Mouse (Mus musculus) forebrain, embryonic 12.5 days (tissue): ENCODE measurements at regions not wholly inside any gene's neighbourhood (a gene's known extent, or its start where the extent isn't known, plus 50 kb on each side); places are given as distances from the start of the nearest gene placed in this dataset.

Source experiments
- ATAC-seq: fragments of 200-750 bp; cut with Nextera tagmentation; 2 replicates; pipeline ENCODE4 v1.8.0; 2017; ENCODE audit warnings: moderate TSS enrichment; ENCODE audit not compliant: low FRiP score
- H3K27ac ChIP-seq: fragments of 300-500 bp; sonication (generic); 2 replicates; pipeline ENCODE4 v1.5.1; 2016; ENCODE audit warnings: mild to moderate bottlenecking
- H3K27me3 ChIP-seq: fragments of 300-500 bp; sonication (generic); 2 replicates; pipeline ENCODE4 v1.6.1; 2016; ENCODE audit warnings: mild to moderate bottlenecking
- H3K36me3 ChIP-seq: fragments of 300-500 bp; sonication (generic); replicated peaks from 2 replicates; pipeline ENCODE4 v1.6.1; 2016; ENCODE audit warnings: mild to moderate bottlenecking
- H3K4me1 ChIP-seq: fragments of 300-500 bp; sonication (generic); 2 replicates; pipeline ENCODE4 v1.6.1; 2016
- H3K4me2 ChIP-seq: fragments of 300-500 bp; sonication (generic); 2 replicates; pipeline ENCODE4 v1.6.1; 2016; ENCODE audit warnings: mild to moderate bottlenecking, moderate library complexity
- H3K4me3 ChIP-seq: fragments of 300-500 bp; sonication (generic); replicated peaks from 2 replicates; pipeline ENCODE4 v1.5.1; 2016; ENCODE audit warnings: mild to moderate bottlenecking
- H3K9ac ChIP-seq: fragments of 300-500 bp; sonication (generic); 2 replicates; pipeline ENCODE4 v1.6.1; 2016; ENCODE audit warnings: mild to moderate bottlenecking
- H3K9me3 ChIP-seq: fragments of 300-500 bp; sonication (generic); 2 replicates; pipeline ENCODE4 v1.6.1; 2016
- WGBS: fragments of 180-500 bp; shearing (Covaris S2); methylation state at CpG from one replicate; pipeline ENCODE4 v1.1.7; 2016; 5-methylcytosine and 5-hydroxymethylcytosine counted together

DNA sequence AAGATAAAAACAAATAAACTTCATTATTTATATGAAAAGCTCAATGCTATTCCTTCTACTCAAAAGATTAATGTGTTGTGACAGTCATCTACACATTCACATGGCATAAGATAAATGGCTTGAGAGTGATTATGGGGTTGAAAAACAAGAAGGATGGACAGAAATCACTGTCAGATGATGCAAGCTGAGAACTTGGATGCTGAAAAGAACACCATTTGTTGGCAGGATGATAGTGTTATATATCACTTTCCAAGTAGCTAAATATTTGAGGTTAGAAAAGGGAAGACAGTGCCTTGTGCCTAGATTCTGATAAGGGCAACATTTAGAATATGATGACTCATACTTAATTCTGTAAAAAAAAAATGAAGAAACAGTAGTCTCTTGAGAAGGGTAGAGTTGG, 817.0 kb downstream of the Phex start:
- no peaks in the 10 kb centered on the region for H3K4me1 ChIP-seq
- no peak overlapping the region for H3K4me2 ChIP-seq
- no peaks in the 10 kb centered on the region for H3K9me3 ChIP-seq
- no peaks in the 10 kb centered on the region for H3K27me3 ChIP-seq
- no peak for ATAC-seq
- no peak overlapping the region for H3K4me3 ChIP-seq
- H3K9ac ChIP-seq = no peak overlapping the region
- no peak overlapping the region for H3K27ac ChIP-seq
- no peaks in the 10 kb centered on the region for H3K36me3 ChIP-seq

DNA sequence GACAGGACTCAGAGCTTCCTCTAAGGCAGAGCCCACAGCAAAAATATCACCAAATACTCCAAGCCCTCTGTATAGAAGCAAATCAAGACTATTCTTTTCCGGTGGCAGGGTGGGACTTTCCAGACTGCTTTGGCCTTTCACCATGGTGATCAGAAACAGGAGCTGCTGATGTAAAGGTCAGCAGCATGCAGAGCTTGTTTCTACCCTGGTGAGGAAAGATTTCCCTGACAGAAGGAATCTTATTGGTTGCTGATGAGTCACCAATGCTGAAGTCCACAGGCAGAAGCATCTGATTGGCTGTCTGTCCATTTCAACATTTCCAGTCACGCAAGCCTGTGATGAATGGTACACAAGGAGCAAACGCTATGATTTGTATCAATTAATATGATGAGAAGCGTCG, 820.4 kb downstream of the Phex start:
- H3K9me3 ChIP-seq = no peaks in the 10 kb centered on the region
- WGBS = 71% methylated on average over 5 of the region's 5 CpGs
- ATAC-seq = peak; percentile 61; the same call in 1 of the 2 replicates
- H3K36me3 ChIP-seq = no peaks in the 10 kb centered on the region
- no peaks in the 10 kb centered on the region for H3K4me1 ChIP-seq
- H3K4me2 ChIP-seq = no peak overlapping the region
- H3K27ac ChIP-seq = no peak overlapping the region
- H3K9ac ChIP-seq = no peak overlapping the region
- H3K4me3 ChIP-seq = no peak overlapping the region
- H3K27me3 ChIP-seq = no peaks in the 10 kb centered on the region
